Mouse (Mus musculus): ENCODE results near the gene Tstd2. TPM values are rescaled to one million over a fixed set of nuclear protein-coding genes. Genes with fewer than 3 reads are reported as not detected.

Gene Tstd2
- total and polyA plus RNA-seq, 2 experiments from 2014 or later, result 18.5 to 20.2 TPM

DNA sequence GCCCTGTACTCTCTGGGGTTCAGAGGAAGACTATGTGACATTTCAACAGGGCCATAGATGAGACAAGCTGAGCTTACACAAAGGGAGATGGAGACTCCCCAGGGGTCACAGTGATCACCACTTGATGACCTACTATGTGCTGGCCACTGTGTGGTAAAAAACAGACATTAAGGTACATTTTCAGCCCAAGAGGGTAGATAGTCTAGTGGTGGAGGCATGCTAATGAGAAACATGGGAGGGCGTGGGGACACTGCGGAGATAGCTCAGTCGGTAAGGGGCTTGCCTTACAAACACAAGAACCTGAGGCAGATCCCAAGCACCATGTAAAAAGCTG is 42.7 kb downstream of the Tstd2 start:
- TF ChIP-seq CTCF (IDR thresholded peaks at IDR 0.05; ENCODE audit: low read depth), result no peak
- no peaks in the 10 kb centered on the region; the same call in none of the 2 replicates for H3K4me1 ChIP-seq (ENCODE audit: insufficient read depth, low read length)
- no peak for DNase-seq (ENCODE audit: low spot score)
- H3K4me2 ChIP-seq (ENCODE audit: low read depth, low read length), result no peak overlapping the region
- H3K27ac ChIP-seq, result no peak overlapping the region
- WGBS, result 89% methylated on average over 3 of the region's 3 CpGs
- H3K9ac ChIP-seq (replicated peaks; ENCODE audit: low read length), result no peak overlapping the region
- H3K4me3 ChIP-seq (ENCODE audit: low read length), result no peak overlapping the region
- no peaks in the 10 kb centered on the region for H3K27me3 ChIP-seq (ENCODE audit: insufficient read depth, low read length)
- no peaks in the 10 kb centered on the region for H3K9me3 ChIP-seq (ENCODE audit: low read length)
- H3K36me3 ChIP-seq (ENCODE audit: insufficient read depth, low read length), result no peaks in the 10 kb centered on the region
- ATAC-seq, result no peak

DNA sequence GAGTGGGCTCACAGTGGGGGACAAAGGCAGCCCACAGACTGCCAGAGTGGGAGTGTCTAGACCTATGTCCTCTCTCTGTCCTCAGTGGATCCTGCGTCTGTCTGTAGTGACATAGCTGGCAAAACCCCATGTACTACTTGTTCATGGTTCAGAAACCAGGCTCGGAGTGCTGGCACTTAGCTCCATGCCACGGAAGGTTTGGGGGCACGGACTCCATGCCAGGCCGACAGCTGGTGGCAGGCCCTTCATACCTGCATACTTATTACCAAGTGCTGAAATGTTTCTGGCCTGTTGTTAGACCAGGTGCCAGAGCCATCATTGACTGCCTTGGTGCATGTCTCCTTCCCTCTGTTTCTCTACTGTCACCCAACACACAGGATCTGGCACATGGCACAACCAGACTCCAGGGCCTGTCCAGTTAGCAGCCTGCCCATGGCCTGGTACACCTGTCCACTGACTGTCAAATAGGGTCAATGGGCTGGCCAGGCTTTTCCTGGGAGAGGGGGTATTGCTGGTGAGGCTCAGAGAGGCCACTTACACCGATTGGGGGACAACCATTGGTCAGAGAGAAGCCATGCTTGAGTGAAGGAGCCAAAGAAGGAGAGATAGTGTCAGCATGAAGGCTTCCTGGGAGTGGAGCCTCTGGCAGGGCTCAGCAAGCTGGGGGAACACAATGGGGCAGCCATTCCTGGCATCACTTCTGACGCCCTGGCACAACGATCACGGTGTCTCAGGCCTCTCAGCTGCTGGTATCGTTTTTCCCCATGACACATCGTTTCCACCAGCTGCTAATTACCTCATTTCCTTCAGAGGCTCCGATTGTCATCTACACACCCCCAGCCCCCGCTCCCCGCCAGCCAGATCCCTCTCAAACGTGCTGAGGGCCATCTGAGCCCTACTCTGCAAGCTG is 43.3 kb downstream of the Tstd2 start:
- no peaks in the 10 kb centered on the region; the same call in none of the 2 replicates for H3K4me1 ChIP-seq (ENCODE audit: insufficient read depth, low read length)
- ATAC-seq, result peak; percentile 62
- WGBS, result 35% methylated on average over 15 of the region's 15 CpGs
- H3K36me3 ChIP-seq (ENCODE audit: insufficient read depth, low read length), result no peaks in the 10 kb centered on the region
- H3K27ac ChIP-seq, result 0 out of 2 replicates have a peak overlapping the region, but pooled peaks have one; percentile 7
- no peak overlapping the region for H3K4me2 ChIP-seq (ENCODE audit: low read depth, low read length)
- H3K4me3 ChIP-seq (ENCODE audit: low read length), result no peak overlapping the region
- DNase-seq (ENCODE audit: low spot score), result peak; percentile 66
- no peak for TF ChIP-seq CTCF (IDR thresholded peaks at IDR 0.05; ENCODE audit: low read depth)
- no peak overlapping the region for H3K9ac ChIP-seq (replicated peaks; ENCODE audit: low read length)
- no peaks in the 10 kb centered on the region for H3K27me3 ChIP-seq (ENCODE audit: insufficient read depth, low read length)
- no peaks in the 10 kb centered on the region for H3K9me3 ChIP-seq (ENCODE audit: low read length)

DNA sequence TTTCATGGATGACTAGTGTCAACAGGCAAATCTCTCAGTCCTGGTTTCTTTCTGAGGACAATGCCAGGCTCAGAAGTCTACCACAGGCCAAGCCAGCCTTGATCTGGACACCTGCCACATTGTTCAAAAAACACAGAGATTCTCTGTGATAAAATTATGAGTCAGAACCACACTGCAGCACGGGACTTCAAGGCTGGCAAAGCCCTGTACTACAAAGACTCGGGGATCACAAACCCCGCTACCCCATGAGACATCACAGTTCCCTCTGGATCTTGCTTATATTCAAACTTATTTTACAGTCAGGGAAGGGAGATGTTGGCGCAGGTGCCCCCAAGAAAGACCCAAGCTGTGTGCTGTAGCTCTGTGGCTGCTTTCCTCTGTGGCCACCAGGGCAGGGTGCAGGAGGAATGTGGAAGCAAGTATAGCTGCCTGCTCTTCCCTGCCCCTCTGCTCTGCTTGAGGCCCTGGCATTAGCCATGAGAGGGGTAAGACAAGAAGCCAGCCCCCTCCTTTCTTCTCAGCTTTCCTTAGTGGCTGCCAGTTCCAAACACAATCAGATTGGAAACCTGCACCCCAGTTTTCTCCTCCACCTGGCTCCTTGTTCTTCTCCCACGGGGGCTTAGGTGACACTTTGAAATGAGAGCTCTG is 45.9 kb downstream of the Tstd2 start:
- H3K9me3 ChIP-seq (ENCODE audit: low read length), result no peaks in the 10 kb centered on the region
- WGBS, result 66% methylated on average over 5 of the region's 5 CpGs
- no peaks in the 10 kb centered on the region; the same call in 1 of the 2 replicates for H3K4me1 ChIP-seq (ENCODE audit: insufficient read depth, low read length)
- no peaks in the 10 kb centered on the region for H3K36me3 ChIP-seq (ENCODE audit: insufficient read depth, low read length)
- peak; percentile 14; the same call in 1 of the 2 replicates for TF ChIP-seq CTCF (IDR thresholded peaks at IDR 0.05; ENCODE audit: low read depth)
- H3K4me3 ChIP-seq (ENCODE audit: low read length), result no peak overlapping the region
- no peak overlapping the region for H3K9ac ChIP-seq (replicated peaks; ENCODE audit: low read length)
- DNase-seq (ENCODE audit: low spot score) (no peak), ATAC-seq (no peak)
- no peaks in the 10 kb centered on the region for H3K27me3 ChIP-seq (ENCODE audit: insufficient read depth, low read length)
- no peak overlapping the region for H3K27ac ChIP-seq
- no peak overlapping the region for H3K4me2 ChIP-seq (ENCODE audit: low read depth, low read length)

DNA sequence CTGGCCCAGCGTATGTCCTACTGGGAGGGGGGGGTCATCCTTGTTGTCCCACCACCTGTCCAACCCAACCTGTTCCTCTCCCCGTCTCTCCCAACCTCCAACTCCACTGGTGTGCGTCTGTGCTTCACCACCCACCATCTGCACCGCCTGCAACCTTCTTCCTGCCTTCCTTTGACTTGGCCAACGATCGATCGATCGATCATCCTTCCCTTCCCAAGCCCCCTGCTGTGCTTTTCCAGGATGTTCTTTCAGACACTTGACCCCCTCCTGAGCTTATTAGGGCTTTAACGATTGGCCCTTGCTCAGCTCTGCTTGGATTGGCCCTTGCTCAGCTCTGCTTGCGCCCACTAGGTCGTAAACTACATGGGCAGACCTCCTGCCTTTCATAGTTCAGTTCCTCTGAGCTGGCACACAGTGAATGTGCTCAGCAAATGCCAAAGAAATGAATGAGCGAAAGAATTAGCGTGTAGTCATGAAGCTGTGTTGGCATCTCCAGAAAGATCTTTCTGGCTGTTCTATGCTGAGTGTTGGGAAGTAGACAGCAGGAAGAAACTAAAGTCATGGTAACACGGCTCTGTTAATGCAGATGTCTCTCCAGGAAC is 48.9 kb downstream of the Tstd2 start:
- peaks cover 6% of the 10 kb centered on the region; the same call in 1 of the 2 replicates for H3K4me1 ChIP-seq (ENCODE audit: insufficient read depth, low read length)
- DNase-seq (ENCODE audit: low spot score) (peak; percentile 54), ATAC-seq (peak; percentile 4; the same call in 1 of the 2 replicates)
- no peak overlapping the region for H3K4me3 ChIP-seq (ENCODE audit: low read length)
- H3K27ac ChIP-seq, result no peak overlapping the region
- H3K36me3 ChIP-seq (ENCODE audit: insufficient read depth, low read length), result no peaks in the 10 kb centered on the region
- no peak overlapping the region for H3K9ac ChIP-seq (replicated peaks; ENCODE audit: low read length)
- H3K9me3 ChIP-seq (ENCODE audit: low read length), result no peaks in the 10 kb centered on the region
- TF ChIP-seq CTCF (IDR thresholded peaks at IDR 0.05; ENCODE audit: low read depth), result no peak
- H3K4me2 ChIP-seq (ENCODE audit: low read depth, low read length), result no peak overlapping the region
- no peaks in the 10 kb centered on the region for H3K27me3 ChIP-seq (ENCODE audit: insufficient read depth, low read length)
- 62% methylated on average over 14 of the region's 14 CpGs for WGBS

DNA sequence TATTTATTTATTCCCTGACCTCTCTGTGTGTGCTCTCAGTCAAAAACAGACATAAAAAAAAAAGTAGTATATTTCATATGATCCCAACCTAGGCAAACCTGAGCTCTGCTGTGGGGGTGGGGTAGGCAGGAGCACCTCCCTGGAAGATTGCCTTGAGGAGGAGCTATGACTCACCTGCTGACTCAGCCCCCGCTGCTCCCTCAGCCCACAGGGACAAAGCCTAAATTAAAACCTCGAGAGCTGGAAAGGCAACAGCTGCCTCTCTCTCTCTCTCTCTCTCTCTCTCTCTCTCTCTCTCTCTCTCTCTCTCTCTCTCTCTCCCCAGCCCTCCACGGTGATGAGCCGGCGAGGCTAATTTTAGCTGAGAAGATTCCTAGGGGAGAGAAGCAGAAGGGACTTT is 50.6 kb downstream of the Tstd2 start:
- DNase-seq (ENCODE audit: low spot score), result peak; percentile 16
- no peak for TF ChIP-seq CTCF (IDR thresholded peaks at IDR 0.05; ENCODE audit: low read depth)
- Histone ChIP-seq H3K36me3 (ENCODE audit: insufficient read depth, low read length) (no peaks in the 10 kb centered on the region), H3K4me1 (ENCODE audit: insufficient read depth, low read length) (peaks cover 14% of the 10 kb centered on the region; the same call in 1 of the 2 replicates), H3K27me3 (ENCODE audit: insufficient read depth, low read length) (no peaks in the 10 kb centered on the region), H3K9ac (replicated peaks; ENCODE audit: low read length) (no peak overlapping the region), H3K4me2 (ENCODE audit: low read depth, low read length) (no peak overlapping the region), H3K9me3 (ENCODE audit: low read length) (no peaks in the 10 kb centered on the region), H3K27ac (no peak overlapping the region), H3K4me3 (ENCODE audit: low read length) (no peak overlapping the region)
- peak; percentile 21; the same call in 1 of the 2 replicates for ATAC-seq
- WGBS, result 22% methylated on average over 5 of the region's 5 CpGs

DNA sequence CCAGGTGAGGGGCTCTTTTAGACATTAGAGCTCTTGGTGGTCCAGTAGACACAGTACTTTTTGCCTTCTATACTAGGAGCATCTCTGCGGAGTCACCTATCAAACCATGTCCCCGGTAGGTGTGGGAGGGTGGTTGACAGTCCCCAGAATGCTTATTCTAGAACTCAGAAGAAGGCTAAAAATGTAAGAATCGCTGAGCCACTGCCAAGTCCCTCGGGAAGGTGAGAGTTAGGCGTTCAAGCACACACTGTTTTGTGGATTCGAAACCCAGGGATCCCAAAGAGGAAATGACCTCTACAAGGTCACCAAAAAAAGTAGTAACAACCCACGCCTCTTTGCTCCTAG is 51.1 kb downstream of the Tstd2 start:
- TF ChIP-seq CTCF (IDR thresholded peaks at IDR 0.05; ENCODE audit: low read depth), result no peak
- DNase-seq (ENCODE audit: low spot score) (no peak), ATAC-seq (no peak)
- Histone ChIP-seq H3K27ac (no peak overlapping the region), H3K36me3 (ENCODE audit: insufficient read depth, low read length) (no peaks in the 10 kb centered on the region), H3K4me2 (ENCODE audit: low read depth, low read length) (no peak overlapping the region), H3K9me3 (ENCODE audit: low read length) (no peaks in the 10 kb centered on the region), H3K4me3 (ENCODE audit: low read length) (no peak overlapping the region), H3K27me3 (ENCODE audit: insufficient read depth, low read length) (no peaks in the 10 kb centered on the region), H3K4me1 (ENCODE audit: insufficient read depth, low read length) (peaks cover 14% of the 10 kb centered on the region; the same call in 1 of the 2 replicates), H3K9ac (replicated peaks; ENCODE audit: low read length) (no peak overlapping the region)
- WGBS, result 86% methylated on average over 7 of the region's 7 CpGs

Data from hindbrain, postnatal 0 days (tissue).